Mouse (Mus musculus) brain, embryonic 18.5 days (tissue): Measurements from ENCODE around the gene Cd9.

Experiments used
- DNase-seq: peaks from one replicate; pipeline ENCODE4 v3.0.0-alpha.2; 2012; ENCODE audit warnings: low read depth, low spot score

The Cd9 gene

DNA sequence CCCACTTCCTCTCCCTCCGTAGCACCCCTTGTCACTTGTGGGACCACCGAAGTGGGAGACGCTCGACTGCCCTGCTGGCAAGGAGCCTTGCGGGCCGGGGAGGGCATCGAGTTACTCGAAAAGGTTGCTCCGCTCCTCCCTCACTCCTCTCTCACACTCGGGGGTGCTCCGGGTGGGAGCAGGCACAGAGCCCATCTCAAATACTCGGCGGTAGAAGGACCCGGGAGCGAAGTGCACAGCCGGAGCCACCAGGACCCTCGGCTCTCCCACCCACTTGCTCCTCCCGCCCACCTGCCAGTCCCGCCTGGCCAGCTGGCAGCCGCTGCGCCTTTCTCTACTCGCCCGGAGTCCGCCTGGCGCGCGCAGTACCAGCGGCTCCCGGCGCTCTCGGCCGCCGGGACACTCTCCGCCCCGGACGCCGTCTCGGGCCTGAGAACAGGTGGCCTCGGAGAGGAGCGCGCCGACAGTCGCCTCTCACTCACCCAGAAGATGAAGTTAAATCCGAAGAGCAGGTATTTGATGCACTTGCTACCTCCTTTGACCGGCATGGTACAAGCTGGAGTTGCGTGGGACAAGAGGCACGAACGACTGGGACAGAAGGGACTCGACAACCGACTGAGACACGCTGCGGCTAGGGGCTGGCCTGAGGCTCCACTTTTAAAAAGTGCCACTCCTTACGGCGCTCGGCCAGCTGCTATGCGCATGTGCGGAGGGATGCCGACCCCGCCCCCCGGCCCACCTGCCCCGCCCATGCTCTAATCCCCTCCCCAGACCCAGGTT, at the start of gene Cd9:
Gene Cd9, minus strand, starts transcription at position 700 of the 780 bp plus-strand sequence.
- DNase-seq, result no peak

DNA sequence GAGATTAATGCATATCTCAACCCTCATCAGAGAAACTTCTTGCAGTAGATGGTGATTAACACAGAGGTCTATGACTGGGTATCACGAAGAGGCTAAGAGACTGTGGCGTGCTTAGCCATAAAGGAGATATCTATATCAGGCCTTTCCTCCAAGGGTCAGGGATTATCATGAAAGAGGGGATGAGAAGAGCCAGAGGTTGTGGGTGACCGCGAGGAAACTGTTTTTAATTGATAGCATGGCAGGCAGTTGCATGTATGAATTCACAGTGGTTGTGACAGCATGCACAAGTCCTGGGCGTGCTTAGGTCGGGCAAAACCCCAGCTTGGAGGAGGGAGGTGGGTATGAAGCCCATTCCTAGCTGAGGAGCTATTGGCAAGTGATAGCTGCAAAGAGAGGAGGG, 46.7 kb upstream of the Cd9 start:
- no peak for DNase-seq

DNA sequence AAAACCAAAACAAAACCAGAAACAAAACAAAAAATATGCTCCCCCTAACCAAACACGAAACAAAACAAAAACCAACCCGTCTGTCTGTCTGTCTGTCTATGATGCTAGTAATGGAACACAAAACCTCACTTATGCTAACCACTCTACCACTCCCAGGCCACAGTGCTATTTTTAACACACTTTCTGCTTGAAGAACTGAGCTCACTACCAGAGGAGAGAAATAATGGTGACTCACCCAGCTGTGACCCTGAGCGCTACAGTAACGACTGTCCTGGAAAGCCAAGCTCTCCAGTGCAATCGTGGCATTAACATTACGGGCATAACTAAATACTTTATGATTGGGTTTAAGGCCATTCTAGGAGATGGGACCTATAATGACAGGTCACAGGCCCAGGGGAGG, 46.2 kb upstream of the Cd9 start:
- no peak for DNase-seq

DNA sequence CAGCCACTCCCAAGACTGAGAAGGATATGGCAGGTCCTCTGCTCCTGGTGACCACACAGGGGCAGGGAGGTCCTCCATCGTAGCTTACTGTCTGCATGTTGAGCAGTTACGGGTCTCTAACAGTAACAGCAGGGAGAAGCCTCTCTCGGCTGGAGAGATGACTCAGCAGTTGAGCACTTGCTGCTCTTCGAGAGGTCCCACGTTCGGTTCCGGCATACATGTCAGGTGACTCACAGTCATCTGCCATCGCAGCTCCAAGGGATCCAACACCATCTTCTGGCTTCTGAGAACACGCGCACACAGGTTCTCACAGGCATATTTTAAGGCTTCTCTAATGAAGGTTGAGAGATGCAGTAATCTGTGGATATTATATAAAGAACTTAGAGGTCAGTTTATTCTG, 45.6 kb upstream of the Cd9 start:
- DNase-seq, result no peak

DNA sequence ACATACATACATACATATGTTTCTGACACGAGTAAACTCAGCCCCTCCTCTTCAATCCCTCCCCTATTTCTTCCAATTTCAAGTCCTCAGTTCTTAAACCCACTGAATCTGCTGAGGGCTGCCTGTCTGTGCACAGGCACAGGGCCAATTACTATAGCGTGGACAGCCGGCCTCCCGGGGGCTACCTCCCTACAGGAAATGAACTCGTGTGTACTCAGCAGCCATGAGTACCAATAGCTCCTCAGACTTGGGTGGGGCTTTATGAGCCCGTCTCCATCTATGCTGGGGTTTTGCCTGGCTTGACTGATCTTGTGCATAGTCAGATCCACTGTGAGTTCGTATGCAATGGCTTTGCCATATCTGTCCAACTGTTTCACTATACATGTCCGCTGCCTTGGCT, 44.8 kb upstream of the Cd9 start:
- no peak for DNase-seq

DNA sequence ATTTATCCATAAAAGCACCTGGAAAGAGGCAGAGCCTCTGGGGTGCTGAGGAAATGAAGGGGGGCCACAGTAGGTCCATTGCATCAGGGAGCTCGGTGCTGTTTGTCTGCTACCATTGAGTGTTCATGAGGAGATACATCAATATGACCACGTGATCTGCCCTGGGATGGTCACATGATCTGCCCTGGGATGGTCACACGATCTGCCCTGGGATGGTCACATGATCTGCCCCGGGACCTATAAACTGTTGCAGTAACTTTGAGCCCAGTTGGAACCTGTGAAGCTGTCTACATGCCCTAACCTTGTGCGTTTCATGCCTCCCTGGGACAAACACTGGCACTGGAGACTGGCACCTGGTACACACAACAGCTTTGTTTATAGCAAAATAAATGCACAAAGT, 43.9 kb upstream of the Cd9 start:
- DNase-seq, result no peak

DNA sequence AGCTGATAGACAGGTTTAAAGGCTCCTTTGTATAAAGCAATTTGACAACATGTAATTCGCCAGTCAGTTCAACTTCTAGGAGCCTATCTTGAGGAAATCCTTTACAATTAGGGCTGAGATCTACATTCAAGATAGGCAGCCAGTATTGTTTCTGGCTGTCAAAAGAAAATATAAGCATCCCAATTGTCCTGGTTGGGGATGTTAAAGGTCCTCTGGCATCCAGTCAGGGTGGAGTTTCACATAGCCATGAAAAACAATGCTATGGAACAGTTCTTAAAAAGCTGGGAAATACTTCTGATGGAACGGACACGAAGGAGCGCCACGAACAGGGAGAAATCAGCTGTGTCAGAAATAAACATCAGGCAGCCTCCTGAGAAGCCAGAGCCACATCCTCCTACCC, 40.4 kb upstream of the Cd9 start:
- no peak for DNase-seq

DNA sequence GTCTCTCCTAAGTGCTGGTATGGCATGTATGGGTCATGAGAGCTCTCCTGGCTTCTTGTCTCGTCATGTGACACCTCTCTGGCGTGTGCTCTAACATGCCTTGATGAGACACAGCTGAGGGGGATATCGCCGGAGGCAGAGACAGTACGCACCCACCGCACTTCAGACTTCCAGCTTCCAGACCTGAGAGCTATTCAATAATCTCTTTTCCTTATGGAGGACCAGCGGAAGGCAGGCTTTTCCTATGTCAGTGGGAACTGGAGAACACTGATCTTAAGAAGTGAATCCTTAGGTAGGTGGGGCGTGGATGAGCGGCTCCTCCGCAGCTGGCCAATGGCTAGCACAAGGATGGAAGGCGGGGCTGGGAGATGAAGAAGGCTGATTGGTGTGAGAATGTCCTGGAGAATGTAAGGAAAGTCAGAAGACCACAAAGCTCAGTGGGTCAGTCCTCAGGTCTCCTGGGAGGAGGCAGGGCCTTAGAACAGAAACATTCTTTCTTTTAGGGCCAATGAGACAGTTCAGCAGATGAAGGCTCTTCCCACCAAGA, 38.6 kb upstream of the Cd9 start:
- DNase-seq, result no peak

DNA sequence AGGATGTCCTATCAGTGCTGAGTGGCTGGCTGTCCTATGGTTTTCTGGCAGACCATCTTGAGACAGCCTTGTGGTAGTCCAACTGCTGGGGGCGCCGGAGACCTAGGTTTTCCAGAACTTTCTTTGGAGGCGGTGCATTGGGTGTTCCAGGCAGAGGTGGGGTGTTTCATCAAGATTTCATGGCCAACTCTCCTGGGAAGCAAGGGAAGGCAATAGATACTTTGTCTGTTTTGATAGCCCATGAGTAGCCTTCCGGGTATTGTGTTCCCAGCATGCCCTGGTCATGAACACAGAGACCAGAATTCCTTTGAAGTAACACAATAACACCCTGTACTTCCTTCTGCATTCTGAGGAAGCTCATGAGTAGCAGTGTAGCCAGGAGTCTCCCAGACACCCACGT, 34.9 kb upstream of the Cd9 start:
- DNase-seq, result no peak

DNA sequence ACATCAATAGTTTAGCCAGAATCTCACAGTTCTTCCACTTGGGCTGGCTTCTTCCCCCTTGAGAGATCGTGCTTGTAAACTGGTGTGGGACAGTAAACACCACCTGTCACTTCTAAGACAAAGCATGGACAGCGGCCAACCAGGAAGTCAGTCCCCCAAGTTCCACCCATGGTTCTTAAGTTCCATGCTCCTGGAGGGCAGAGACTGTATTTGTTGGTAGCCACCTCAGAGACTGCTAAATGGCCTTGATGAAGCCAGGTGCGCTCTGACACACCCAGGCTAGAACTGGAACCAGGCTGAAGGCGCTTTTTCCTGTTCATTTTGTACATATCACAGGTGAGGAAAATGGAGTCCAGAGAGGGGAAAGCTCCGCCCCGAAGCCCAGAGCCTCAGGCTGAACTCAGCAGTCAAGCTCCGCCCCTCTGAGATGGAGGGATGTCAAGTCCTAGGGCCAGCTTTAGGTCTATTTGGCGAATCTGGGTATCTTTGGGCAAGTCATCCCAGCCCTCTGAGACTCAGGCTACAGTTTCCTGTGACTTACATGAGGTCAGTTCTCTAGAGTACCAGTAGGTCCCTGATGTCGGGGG, 34.1 kb upstream of the Cd9 start:
- DNase-seq, result no peak

DNA sequence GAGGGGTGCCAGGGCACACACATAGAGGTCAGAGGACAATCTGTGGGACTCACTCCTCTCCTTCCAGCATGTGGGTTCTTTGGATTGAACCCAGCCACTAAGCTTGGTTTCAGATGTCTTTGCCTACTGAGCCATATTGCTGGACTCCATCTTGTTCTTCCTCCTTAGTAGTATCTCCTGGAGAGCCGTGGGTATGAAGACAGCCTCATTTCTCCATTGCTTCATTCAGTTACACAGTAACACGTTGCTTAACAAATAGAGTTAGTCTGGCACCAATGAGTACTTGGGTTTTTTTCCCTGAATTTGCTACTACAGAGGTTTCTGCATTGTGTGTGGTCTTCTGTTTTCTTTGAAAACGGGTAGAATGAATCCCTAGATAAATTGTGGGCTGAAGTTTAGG, 31.5 kb upstream of the Cd9 start:
- DNase-seq, result no peak

DNA sequence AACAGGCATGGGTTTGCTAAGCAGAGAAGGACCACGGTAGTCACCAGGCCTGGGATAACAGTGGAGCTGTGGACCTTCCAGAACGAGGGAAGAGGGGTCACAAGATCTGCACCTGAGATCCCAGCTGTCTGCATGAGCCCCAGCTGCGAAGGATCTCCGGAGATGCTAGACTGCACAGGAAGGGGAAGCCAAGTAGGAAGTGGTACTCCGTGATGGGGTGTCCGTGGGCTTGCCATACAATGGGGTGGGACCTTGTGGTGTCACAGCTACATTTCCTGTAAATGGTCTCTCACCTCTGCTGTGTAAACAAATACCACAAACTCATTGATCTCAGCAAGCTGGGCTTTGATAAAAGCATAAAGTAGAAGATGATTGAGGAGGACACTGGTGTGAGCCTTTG, 29.4 kb upstream of the Cd9 start:
- DNase-seq, result no peak

DNA sequence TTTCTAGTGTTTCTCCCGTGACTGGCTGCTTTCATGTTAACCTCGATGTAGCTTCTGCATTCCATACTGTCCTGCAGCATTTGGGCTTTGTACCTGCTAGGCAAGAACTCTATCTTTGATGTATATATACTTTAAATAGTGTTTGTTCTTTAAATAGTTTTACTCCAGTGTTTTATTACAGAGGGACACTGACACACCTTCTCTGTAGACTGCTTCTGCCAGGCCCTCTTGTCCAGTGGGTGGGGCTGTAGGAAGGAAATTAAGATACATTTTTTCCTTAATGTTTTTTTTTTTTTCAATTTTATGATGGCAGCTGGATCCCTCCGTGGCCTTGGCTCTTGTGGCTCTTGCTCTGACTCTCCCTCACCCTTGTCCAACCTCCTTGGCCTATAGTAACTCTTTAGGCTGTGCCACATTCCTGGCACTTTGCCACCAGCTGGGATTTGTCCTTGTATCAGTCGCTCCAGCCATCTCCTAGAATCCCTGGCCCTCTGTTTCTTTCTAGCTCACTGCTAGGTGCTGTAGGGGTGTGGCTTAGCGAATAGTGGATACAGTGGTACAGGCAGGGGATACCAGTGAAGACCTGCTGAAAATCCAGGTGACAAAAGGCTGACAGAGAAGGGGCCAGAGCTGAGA, 27.1 kb upstream of the Cd9 start:
- no peak for DNase-seq

DNA sequence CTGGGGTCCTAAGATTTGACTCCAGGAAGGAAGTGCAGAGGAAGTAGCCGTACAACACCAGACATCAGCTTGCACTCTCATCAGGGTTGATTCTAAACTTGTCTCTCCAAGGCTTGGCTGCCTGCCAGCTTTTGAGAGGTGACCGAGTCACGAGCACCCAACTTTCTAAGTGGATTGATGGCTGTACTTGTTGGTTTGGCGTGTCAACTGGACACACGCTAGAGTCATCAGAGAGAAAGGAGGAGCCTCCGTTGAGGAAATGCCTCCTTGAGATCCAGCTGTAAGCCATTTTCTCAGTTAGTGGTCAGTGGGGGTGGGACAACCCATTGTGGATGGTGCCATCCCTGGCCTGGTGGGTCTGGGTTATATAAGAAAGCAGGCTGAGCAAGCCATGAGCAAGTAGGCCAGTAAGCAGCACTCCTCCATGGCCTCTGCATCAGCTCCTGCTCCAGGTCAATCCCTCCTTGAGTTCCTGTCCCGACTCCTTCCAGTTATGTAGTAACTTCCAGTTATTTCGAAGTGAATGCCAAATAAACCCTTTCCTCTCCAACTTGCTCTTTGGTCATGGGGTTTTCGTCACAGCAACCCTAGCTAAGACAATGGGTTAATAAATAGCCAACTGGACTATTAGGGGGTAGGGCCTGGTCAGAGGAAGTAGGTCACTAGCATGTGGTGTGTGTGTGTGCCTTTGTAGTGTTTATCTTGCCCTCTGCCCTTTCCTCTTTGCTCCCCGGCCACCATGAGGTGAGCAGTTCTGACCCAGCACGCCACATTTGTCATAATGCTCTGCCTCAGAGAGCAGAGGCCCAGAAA, 21.1 kb upstream of the Cd9 start:
- DNase-seq, result no peak

DNA sequence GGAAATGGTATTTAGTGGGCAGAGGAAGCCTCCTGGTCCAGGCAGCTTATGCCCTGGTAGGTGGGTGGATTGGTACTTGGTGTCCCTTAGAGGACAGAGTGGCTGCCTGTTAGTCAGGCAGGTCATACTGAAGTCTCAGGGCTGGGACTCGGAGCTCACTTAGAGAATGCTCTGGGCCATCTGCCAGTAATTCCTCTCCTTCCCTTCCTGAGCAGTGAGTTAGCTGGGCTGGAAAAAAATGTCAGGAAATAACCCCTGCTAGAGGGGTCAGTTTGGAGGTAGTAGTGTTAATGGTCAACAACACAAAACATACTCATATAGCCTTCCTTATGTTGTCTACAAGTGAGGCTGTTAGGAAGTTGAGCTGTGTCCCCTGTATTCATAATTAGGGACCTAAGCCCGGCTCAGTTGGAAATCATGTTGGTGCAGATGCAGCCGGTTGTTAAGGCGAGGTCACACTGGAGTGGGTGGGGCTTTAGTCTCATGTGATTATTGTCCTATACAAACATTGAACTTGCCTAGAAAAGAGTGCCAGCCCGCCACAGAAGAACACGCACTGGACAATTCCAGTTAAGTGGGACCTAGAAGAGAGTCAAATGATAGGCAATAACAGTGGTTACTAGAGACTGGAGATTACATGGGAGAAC, 18.5 kb upstream of the Cd9 start:
- no peak for DNase-seq

DNA sequence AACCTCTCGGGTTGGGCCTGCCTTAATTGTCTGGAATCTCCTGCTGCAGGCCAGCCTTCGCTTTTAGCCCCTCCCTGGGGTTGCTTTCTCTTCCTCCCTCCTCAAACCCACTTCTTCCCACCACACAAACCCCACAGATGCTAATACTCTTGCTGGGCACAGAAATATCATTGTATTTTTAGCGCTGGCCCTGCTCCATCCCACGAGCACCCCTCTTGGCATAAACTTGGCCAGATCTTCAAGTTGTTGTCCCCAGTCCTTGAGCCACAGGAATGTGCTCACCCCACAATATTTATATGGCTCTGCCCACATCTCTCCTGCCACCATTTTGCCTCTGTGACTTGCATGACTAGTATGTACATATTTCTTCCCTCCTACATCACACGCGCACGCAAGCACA, 16.6 kb upstream of the Cd9 start:
- no peak for DNase-seq

DNA sequence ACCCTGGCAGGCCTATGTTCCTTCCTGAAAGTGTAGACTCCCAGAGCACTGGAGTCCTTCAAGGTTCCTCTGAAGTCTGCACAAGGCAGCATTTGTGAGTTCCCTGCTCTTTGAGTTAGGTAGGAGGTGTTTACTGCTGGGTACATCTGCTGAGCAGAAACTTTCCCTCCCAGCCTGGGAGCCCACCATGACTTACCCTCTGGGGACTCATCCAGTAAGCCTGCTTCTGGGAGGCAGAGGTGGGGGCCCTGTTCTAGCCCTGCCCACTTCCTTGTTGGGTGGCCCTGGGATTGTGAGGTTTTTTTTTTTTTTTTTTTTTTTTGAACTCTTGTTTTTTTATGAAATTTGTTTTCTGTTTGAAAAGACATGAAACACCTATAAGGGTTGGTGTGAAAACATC, 16.1 kb upstream of the Cd9 start:
- no peak for DNase-seq

DNA sequence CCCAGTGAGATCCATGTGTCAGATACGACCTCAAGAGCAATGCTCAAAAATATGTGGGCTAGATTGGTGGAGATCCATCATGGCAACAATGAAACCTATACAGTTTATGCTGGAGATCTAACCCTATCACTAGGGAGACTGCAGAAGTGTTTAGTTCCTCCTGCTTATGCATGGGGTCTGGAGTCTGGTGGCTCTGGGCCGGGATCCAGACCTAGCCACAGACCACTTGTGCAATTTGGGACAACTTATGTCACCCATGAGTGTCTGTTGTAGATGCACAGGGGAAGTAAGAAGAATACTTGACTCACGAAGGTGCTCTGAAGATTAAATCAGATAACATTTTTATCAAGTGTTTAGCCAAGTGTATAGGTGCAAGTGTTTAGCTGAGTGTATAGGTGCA, 15.2 kb upstream of the Cd9 start:
- DNase-seq, result no peak

DNA sequence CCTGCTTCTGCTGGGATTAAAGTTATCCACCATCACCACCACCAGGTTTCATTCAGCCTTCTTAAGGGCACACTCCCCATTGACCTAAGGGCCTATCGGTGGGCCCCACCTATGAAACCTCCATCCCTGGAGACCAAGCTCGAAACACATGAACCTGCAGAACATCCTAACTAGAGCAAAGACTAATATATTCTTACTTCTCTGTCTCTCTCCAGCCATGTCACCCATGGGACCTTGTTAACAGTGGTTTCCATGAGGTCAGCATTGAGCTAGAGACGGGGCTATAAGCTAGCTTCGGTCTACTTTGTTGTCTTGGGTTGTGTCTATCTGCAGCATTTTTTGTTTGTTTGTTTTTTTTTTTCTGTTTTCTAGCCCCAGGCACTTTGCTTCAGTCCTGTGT, 11.8 kb upstream of the Cd9 start:
- DNase-seq, result no peak

DNA sequence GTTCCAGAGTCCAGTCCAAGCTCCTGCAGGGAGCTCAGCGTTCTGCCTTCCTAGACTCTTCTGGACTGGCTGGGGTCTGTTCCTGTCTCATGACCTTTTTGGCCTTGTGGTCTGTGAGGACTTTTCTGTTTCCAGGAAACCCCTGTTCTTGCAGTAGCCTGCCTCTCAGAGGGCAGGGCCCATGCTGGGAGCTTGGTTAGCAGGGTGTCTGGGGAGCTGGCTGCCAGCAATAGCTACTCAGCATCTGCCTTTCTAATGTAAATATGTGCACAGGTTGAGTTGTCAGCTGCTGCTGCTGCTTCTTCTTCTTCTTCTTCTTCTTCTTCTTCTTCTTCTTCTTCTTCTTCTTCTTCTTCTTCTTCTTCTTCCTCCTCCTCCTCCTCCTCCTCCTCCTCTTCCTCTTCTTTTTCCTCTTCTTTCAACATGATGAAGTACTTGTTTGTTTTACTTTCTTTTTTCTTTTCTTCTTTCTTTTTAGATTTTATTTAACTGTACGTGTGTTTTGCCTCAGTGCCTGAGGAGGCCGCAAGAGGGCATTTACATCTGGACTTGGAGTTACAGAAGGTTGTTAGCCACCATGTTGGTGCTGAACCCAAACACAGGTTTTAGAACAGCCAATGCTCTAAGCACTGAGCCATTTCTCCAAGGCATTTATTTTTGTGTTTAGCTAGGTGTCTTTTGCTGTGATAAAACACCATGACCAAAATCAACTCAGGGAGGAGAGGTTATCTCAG, 10.2 kb upstream of the Cd9 start:
- no peak for DNase-seq
